Mouse (Mus musculus) right cerebral cortex, postnatal 10 days (tissue): Measurements from ENCODE around the gene Fgfr2.

Source experiments
- DNase-seq, 2 experiments: peaks; one replicate each; pipeline ENCODE4 v3.0.0; 2021; ENCODE audit warnings: low spot score in 2 of 2

Fgfr2 gene

GRCm38 (mm10) chr7:133088411-133088810 lies 34.7 kb downstream of the Fgfr2 start:
- DNase-seq: no peak

GRCm38 (mm10) chr7:133085408-133085807 lies 37.7 kb downstream of the Fgfr2 start:
- DNase-seq: no peak

DNA sequence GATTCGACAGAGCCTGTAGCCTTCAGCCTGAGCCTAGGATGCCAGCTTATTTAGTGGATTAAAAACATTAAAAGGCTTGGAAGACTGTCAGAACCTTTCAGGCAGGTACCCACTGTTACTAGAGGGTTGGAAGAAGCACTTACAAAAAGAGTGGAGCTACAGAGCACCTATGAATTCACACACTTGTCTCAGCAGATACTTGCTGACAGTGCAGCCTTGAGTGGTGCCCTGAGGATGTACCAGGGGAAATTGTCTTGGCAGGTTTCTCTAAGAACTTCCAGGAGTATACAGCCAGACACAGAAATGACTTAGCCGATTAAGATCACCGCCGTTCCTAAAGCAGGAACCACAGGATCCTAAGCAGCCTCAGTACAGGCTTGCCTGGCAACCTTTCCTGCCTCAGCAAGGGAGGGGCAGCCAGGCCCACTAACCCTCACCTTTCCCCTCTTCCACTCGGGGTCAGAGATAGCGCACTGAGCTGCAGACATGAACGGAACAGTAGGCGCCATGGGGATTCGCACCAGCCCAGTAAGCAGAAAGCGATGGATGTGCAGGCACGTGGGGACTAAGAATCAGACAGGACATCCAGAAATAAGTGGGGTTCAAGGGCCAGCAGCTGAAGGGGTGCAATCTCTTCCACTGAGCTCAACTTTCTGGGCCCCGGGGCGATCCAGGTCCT lies 39.1 kb downstream of the Fgfr2 start:
- DNase-seq: no peak

DNA sequence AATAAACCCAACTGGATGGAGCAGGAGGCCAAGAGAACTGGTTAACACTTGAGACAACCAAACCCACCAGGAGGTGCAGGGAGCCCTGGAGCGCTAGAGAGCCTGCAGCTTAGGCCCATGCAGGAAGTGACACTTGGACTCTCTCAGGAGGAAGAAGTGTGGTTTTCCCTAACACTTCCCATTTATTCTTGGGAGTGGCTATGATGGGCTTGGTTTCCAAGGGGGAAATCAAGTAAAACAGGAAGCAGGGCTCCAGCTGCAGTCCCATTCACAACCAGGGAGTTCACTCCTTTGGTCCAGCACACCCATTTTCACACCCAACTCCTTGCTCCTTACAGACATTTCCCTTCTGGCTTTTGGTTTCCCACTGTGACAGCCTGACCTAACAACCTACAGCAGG lies 44.2 kb downstream of the Fgfr2 start:
- DNase-seq: no peak

GRCm38 (mm10) chr7:133074462-133075133 lies 48.6 kb downstream of the Fgfr2 start:
- no peak for DNase-seq

GRCm38 (mm10) chr7:133073147-133073651 lies 50.0 kb downstream of the Fgfr2 start:
- DNase-seq: no peak

DNA sequence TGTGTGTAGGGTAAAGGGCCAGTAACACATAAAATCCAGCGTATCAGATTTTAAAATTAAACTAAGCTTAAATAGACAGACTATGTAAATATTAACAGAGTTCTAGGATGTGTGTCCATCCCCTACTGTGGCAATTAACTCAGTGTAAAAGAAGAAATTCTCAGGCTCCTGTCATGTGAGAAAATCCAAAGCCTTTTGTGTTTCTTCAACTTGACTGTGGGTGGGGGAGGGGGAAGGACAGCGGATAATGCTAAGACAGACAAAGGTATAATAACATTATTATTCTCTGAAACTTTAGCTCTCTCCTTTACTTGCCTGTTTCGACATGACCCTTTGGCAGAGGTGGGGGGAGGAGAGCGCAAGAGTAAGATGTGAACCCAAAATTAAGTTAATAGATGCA lies 50.6 kb downstream of the Fgfr2 start:
- DNase-seq: no peak

GRCm38 (mm10) chr7:133067321-133067841 lies 55.8 kb downstream of the Fgfr2 start:
- DNase-seq: no peak

DNA sequence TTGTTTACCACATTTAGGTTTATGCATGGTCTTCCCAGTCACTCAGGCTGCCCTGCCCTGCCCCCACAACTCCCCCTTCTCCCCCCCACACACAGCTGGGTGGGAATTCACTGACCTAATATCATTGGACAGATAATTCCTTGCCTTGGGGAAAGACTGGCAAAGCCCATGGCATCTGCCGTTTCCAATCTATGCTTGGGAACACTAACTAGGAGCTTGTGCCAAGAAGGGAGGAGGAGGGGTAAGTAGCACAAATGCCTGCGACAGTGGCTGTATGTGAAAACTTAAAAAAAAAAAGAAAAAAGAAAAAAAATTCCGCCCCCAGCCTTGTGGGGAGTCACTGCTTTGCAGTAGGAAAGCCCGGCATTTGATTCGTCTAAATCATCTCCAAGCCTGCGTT lies 56.4 kb downstream of the Fgfr2 start:
- DNase-seq: peak; percentile 72 to 83

- DNase-seq: no peak
Observed at GRCm38 (mm10) chr7:133062055-133062454, 61.1 kb downstream of the Fgfr2 start.

GRCm38 (mm10) chr7:133060170-133060569 lies 63.0 kb downstream of the Fgfr2 start:
- DNase-seq: no peak

GRCm38 (mm10) chr7:133059517-133060104 lies 63.5 kb downstream of the Fgfr2 start:
- no peak for DNase-seq

GRCm38 (mm10) chr7:133059150-133059509 lies 64.0 kb downstream of the Fgfr2 start:
- DNase-seq: no peak

DNA sequence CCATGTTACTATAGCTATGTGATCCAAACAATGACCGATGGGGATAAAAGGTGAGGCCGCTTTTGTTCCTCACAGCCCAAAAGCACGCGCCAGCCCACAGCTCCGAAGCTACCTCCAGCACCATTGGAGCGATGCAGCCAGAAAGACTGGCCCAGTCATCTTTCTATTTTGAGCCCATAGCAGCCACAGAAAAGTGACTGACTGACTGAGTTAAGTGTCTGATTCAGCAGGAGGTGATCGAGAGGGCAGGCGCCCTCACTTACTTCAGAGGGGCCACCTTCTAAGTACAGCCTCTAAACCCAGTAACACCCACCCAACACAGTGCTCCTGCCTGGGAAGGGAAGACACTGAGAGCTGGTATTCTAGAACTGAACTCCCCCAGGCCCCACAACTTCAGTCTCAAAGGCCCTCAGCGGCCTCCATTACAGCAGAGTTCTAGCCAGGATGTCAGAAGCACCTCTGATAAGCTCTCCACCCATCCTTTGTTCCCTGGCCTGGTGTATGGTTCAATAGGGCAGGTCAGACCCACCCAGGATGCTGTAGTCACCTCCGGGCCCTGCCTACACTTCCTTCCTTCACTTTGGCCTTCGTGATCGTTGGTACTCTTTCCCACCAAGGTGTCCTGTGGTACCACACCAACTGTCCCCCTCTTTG lies 64.5 kb downstream of the Fgfr2 start:
- DNase-seq: no peak

GRCm38 (mm10) chr7:133056924-133057323 lies 66.2 kb downstream of the Fgfr2 start:
- DNase-seq: no peak

- no peak for DNase-seq
Observed at GRCm38 (mm10) chr7:133054486-133054885, 68.7 kb downstream of the Fgfr2 start.

DNA sequence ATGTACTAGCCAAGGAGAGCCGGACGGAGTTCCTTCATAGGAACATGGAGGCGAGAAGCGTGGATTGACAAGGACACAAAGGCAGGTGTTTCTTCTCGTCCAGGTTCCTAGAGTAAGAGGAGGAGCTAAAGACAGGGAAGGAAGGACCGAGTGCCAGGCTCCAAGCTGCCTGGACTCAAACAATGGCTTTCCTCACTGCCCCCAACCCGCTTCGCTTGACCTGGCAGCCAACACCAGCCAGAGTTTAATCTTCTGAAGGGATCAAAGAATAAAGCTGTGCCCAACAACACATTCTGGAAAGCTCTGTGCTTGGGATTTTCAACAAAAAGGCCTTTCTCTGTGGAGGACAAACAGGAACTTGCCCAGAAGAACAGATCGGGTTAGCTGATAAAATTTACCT lies 69.4 kb downstream of the Fgfr2 start:
- no peak for DNase-seq

DNA sequence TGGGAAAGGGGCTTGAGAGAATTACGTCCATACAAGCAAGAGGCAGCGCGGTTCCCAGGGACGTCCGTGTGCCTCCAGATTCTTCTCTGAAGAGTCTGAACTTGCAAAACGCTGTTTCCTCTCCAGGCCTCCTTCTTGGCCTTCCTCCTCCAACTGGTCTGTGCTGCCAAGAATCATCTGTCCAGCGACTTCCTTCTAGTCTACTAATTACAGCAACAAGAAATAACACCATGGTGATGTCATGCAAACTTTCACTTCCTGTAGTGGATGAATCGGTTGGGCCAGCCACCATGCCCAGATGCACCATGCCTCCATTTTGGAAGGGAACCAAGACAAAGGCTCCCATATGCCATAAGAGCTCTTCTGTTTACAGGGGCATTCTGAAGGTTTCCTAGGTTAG lies 70.3 kb downstream of the Fgfr2 start:
- peak in 1 of 2 experiments; percentile 47 for DNase-seq

DNA sequence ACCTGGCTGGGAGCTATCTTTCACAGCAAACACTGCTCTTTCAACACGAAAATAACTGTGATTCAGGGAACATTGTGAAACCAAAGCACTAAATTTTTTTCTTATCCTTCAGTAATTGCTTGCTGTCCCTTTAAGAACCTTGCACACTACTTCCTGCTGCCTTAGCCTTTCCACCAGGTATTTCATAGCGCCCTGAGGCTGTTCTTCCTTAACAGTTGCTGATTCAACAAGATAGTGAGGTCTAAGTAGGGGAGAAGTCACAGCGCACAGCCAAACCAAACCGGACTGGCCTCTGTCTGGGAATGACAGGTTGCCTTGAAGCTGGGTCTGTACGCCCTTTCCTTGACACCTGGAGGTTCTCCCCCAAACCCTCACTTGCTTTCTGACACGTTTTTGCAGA lies 72.5 kb downstream of the Fgfr2 start:
- no peak for DNase-seq

DNA sequence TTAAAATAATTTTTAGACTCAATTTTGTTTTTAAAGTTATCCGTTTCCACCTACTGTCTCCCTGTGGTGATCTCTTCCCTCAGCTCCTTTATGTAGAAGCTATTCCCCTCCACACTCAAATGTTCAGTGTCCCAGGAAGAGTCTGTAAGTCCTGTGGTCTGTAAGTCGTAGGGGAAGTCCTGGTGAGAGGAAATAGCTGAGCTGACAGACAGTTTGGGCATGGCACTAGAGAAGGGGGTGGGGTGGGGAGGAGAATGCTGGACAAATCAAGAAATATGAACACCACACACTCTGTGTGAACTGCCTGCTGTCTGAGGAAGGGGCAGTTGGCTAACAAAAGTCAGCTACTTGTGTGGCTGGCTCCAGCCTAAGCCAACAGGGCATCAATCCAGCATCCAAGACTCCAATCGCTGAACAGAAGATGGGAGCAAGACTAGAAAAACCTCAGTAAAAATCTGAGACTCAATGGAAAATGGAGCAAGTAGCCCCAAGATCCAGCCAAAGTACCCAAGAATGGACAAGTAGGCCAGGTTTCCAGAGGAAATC lies 75.0 kb downstream of the Fgfr2 start:
- DNase-seq: no peak

DNA sequence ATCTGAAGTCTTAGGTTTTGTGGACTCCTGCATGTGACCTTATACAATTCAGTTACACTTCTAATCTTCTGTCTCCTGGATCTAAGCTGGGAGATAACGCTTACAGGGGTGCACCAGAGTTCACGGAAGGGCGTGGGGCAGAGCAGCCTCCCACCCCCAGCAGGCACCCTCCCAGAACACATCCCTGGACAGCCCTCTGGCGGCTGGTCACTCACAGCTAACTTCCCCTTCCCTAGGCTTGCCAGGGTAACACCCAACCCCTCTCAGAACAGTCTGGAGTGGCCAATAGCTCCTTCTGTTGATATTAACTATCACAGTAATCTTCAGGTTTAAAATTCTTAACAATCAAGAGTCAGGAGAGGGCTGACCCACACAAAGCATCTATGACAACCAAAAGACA lies 75.9 kb downstream of the Fgfr2 start:
- DNase-seq: no peak

GRCm38 (mm10) chr7:133044721-133045120 lies 78.4 kb downstream of the Fgfr2 start:
- DNase-seq: no peak
